Mouse (Mus musculus): Measurements from ENCODE around the gene Mrps7. TPM values are rescaled to one million over a fixed set of nuclear protein-coding genes. Genes with fewer than 3 reads are reported as not detected.

The Mrps7 gene
- polyA plus RNA-seq, 1 experiment from 2014 or later: 77.0 TPM

DNA sequence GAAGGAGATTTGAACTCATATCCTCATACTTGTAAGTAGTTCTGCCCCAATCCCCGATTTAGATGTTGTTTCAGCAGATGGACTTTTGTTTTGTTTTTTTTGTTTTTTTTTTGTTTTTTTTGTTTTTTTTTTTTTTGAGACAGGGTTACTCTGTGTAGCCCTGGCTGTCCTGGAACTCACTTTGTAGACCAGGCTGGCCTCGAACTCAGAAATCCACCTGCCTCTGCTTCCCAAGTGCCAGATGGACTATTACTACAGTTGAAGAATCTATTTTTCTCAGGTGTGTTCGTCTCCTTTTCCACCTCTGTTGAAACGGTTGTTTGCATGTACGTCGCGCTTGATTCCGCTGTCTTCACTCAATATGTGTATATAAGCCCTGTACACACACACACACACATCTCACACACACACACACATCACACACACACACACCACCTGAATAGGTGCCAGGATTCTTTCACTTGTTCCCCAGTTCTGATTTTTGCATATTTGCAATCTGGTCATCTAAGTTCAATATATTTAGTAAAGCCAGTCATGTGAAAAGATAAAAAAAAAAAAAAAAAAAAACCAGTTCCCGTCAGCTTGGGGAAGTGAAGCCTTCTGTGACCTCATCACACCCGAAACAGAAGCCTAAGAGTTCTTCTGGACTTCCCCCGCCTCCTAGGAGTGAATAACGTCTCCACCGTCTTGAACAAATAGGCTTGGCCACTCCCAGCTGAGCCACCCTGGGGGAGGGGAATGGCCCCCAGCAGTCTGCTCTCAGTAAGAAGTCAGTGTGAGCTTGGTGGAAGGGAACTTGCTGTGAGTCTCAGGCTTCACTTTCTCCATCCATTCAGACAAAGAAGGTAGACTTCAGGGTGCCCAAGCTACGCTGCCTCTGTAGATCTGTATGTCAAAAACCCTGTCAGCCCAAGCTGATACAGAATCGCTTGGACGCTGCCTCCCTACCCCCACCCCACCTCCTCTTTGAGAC, 27.1 kb downstream of the Mrps7 start:
- no peak overlapping the region for H3K27ac ChIP-seq (ENCODE audit: low read length)
- no peak overlapping the region for H3K4me3 ChIP-seq (ENCODE audit: low read depth, low read length)
- H3K9me3 ChIP-seq (replicated peaks; ENCODE audit: control insufficient read depth, low read length, poor library complexity, severe bottlenecking): no peaks in the 10 kb centered on the region
- 51% methylated on average over 16 of the region's 16 CpGs for WGBS
- no peak for ATAC-seq
- no peaks in the 10 kb centered on the region for H3K27me3 ChIP-seq (ENCODE audit: control insufficient read depth, insufficient read depth, low read depth, low read length)
- H3K9ac ChIP-seq (ENCODE audit: low read depth, low read length): no peak overlapping the region
- no peaks in the 10 kb centered on the region for H3K36me3 ChIP-seq (ENCODE audit: control insufficient read depth, insufficient read depth, low read length)
- H3K4me1 ChIP-seq (ENCODE audit: control insufficient read depth, insufficient read depth, low read length): peaks cover 7% of the 10 kb centered on the region
- no peak overlapping the region for H3K4me2 ChIP-seq (ENCODE audit: low read length)

DNA sequence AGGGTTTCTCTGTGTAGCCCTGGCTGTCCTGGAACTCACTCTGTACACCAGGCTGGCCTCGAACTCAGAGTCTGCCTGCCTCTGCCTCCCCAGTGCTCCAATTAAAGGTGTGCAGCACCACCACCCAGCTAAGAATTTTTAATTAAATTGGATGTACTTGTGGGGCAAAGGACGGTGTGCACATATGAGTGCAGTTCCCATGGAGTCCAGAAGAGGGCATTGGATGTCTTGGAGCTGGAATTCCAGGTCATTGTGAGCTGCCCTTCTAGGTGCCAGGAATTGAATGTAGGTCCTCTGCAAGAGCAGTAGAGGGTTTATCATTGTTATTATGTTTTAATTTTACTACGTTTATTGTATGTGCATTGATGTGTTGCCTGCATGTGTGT, 27.8 kb downstream of the Mrps7 start:
- H3K9me3 ChIP-seq (replicated peaks; ENCODE audit: control insufficient read depth, low read length, poor library complexity, severe bottlenecking): no peaks in the 10 kb centered on the region
- H3K27me3 ChIP-seq (ENCODE audit: control insufficient read depth, insufficient read depth, low read depth, low read length): no peaks in the 10 kb centered on the region
- no peak for ATAC-seq
- no peak overlapping the region for H3K4me2 ChIP-seq (ENCODE audit: low read length)
- H3K4me1 ChIP-seq (ENCODE audit: control insufficient read depth, insufficient read depth, low read length): peaks cover 7% of the 10 kb centered on the region
- no peak overlapping the region for H3K27ac ChIP-seq (ENCODE audit: low read length)
- 22% methylated on average over 3 of the region's 3 CpGs for WGBS
- no peaks in the 10 kb centered on the region for H3K36me3 ChIP-seq (ENCODE audit: control insufficient read depth, insufficient read depth, low read length)
- H3K9ac ChIP-seq (ENCODE audit: low read depth, low read length): no peak overlapping the region
- H3K4me3 ChIP-seq (ENCODE audit: low read depth, low read length): no peak overlapping the region

DNA sequence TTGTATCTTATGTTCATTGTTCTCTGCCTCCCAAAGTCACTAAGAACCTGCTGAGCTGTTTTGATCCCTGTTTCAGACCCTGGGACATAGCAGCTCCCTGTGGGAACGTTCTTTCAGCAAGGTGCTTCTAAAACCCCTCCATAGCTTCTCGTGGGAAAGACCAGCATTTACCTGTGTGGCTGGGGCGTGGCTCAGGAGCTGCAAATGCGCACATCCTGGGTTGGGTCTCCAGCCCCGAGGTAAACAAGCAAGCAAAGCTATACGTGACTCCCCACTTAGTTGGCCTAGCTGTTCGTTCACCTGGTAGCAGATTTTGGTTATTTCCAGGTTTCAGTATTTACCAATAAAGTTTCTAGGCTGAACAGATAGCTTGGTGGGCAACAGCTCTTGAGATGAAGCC, 28.5 kb downstream of the Mrps7 start:
- Histone ChIP-seq H3K9ac (ENCODE audit: low read depth, low read length) (no peak overlapping the region), H3K4me1 (ENCODE audit: control insufficient read depth, insufficient read depth, low read length) (peaks cover under 1% of the 10 kb centered on the region), H3K4me3 (ENCODE audit: low read depth, low read length) (no peak overlapping the region), H3K4me2 (ENCODE audit: low read length) (no peak overlapping the region), H3K27ac (ENCODE audit: low read length) (no peak overlapping the region), H3K36me3 (ENCODE audit: control insufficient read depth, insufficient read depth, low read length) (no peaks in the 10 kb centered on the region), H3K27me3 (ENCODE audit: control insufficient read depth, insufficient read depth, low read depth, low read length) (no peaks in the 10 kb centered on the region), H3K9me3 (replicated peaks; ENCODE audit: control insufficient read depth, low read length, poor library complexity, severe bottlenecking) (no peaks in the 10 kb centered on the region)
- WGBS: 86% methylated on average over 7 of the region's 7 CpGs
- ATAC-seq: no peak

DNA sequence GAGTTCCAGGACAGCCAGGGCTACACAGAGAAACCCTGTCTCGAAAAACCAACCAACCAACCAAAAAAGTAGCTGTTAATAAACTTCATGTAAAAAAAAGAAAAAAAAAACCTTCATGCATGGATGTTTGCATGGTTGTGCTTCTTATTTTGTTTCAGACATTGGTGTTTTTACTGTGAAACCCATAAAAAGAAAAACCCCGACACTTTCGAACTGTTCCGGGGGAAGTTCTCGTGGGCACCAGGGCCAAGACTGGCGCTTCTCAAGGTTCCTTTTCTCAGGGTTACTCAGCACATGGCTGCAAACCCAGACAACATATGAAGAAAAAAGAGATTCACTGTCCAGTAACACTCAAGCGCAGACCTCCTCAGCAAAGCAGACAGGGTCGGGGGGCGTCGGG, 29.1 kb downstream of the Mrps7 start:
- Histone ChIP-seq H3K9ac (ENCODE audit: low read depth, low read length) (no peak overlapping the region), H3K4me3 (ENCODE audit: low read depth, low read length) (no peak overlapping the region), H3K27ac (ENCODE audit: low read length) (no peak overlapping the region), H3K36me3 (ENCODE audit: control insufficient read depth, insufficient read depth, low read length) (no peaks in the 10 kb centered on the region), H3K9me3 (replicated peaks; ENCODE audit: control insufficient read depth, low read length, poor library complexity, severe bottlenecking) (no peaks in the 10 kb centered on the region), H3K4me2 (ENCODE audit: low read length) (no peak overlapping the region), H3K27me3 (ENCODE audit: control insufficient read depth, insufficient read depth, low read depth, low read length) (no peaks in the 10 kb centered on the region), H3K4me1 (ENCODE audit: control insufficient read depth, insufficient read depth, low read length) (no peaks in the 10 kb centered on the region)
- 89% methylated on average over 10 of the region's 10 CpGs for WGBS
- no peak for ATAC-seq

DNA sequence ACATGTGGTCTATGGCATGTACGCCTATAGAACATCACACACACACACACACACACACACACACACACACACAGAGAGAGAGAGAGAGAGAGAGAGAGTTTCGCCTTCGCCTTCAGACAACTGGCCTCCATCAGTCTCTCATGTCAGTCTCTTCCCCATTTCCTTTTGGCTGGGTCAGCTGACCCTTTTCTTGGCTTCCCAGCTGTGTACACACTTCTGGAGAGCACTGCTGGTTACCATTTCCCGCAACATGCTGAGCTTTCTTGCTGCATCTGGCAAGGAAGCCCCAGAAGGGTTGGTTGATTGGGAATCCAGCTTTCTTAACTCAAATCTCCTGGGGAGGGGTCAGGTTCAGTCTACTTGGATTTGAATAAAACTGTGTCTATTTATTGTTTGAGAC, 30.4 kb downstream of the Mrps7 start:
- Histone ChIP-seq H3K27me3 (ENCODE audit: control insufficient read depth, insufficient read depth, low read depth, low read length) (no peaks in the 10 kb centered on the region), H3K9ac (ENCODE audit: low read depth, low read length) (no peak overlapping the region), H3K36me3 (ENCODE audit: control insufficient read depth, insufficient read depth, low read length) (no peaks in the 10 kb centered on the region), H3K27ac (ENCODE audit: low read length) (no peak overlapping the region), H3K4me3 (ENCODE audit: low read depth, low read length) (no peak overlapping the region), H3K9me3 (replicated peaks; ENCODE audit: control insufficient read depth, low read length, poor library complexity, severe bottlenecking) (no peaks in the 10 kb centered on the region), H3K4me1 (ENCODE audit: control insufficient read depth, insufficient read depth, low read length) (no peaks in the 10 kb centered on the region), H3K4me2 (ENCODE audit: low read length) (no peak overlapping the region)
- ATAC-seq: no peak
- WGBS: 72% methylated on average over 4 of the region's 4 CpGs

DNA sequence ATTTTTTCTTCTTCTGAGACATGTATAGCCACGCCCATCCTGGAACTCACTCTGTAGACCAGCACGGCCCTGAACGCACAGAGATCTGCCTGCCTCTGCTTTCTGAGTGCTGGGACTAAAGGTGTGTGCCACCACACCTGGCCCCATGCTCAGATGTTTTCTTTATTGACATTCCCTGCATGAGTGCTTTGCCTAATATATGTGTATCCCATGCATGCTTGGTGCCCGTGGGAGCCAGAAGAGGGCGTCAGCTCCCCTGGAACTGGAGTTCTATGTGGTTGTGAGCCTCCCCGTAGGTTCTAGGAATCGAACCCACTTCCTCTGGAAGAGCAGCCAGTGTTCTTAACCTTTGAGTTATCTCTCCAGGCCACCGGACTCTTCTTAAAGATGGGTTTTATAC, 31.3 kb downstream of the Mrps7 start:
- Histone ChIP-seq H3K27ac (ENCODE audit: low read length) (no peak overlapping the region), H3K36me3 (ENCODE audit: control insufficient read depth, insufficient read depth, low read length) (no peaks in the 10 kb centered on the region), H3K4me1 (ENCODE audit: control insufficient read depth, insufficient read depth, low read length) (no peaks in the 10 kb centered on the region), H3K4me3 (ENCODE audit: low read depth, low read length) (no peak overlapping the region), H3K9me3 (replicated peaks; ENCODE audit: control insufficient read depth, low read length, poor library complexity, severe bottlenecking) (no peaks in the 10 kb centered on the region), H3K27me3 (ENCODE audit: control insufficient read depth, insufficient read depth, low read depth, low read length) (no peaks in the 10 kb centered on the region), H3K4me2 (ENCODE audit: low read length) (no peak overlapping the region), H3K9ac (ENCODE audit: low read depth, low read length) (no peak overlapping the region)
- WGBS: 90% methylated on average over 8 of the region's 8 CpGs
- no peak for ATAC-seq

DNA sequence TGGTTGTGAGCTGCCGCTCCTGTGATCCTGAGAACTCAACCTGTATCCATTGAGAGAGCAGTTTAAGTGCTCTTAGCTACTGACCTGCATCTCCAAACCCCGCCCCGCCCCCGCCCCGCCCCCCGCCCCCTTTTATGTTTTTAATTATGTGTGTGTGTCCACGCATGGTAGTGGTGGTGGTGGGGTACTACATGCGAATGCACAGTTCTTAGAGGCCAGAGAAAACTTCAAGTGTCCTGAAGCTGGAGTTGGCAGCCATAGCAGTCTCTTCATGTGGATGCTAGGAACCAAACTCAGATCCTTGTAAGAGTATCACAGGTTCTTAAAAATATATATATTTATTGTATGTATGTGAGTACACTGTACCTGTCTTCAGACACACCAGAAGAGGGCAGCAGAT, 31.8 kb downstream of the Mrps7 start:
- no peak for ATAC-seq
- 79% methylated on average over 8 of the region's 8 CpGs for WGBS

DNA sequence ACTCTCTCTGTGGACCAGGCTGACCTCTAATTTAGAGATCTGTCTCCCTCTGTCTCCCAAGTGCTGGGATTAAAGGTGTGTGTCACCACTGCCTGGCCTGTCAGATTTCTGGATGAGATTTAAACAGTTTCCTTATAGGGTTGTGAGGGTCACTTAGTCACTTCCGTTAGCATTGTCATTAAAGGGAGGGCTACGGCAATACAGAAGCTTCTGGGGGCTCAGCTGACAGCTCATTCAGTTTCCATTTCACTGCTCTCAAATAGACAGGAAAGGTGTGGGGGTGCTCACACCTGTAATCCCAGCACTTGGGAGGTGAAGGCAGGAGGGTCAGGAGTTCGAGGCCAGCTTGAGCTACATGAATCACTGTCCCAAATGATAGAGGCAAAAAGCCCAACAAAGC, 33.2 kb downstream of the Mrps7 start:
- H3K27me3 ChIP-seq (ENCODE audit: control insufficient read depth, insufficient read depth, low read depth, low read length): no peaks in the 10 kb centered on the region
- no peak overlapping the region for H3K27ac ChIP-seq (ENCODE audit: low read length)
- no peak overlapping the region for H3K4me3 ChIP-seq (ENCODE audit: low read depth, low read length)
- H3K9me3 ChIP-seq (replicated peaks; ENCODE audit: control insufficient read depth, low read length, poor library complexity, severe bottlenecking): no peaks in the 10 kb centered on the region
- H3K4me2 ChIP-seq (ENCODE audit: low read length): no peak overlapping the region
- no peaks in the 10 kb centered on the region for H3K4me1 ChIP-seq (ENCODE audit: control insufficient read depth, insufficient read depth, low read length)
- no peak overlapping the region for H3K9ac ChIP-seq (ENCODE audit: low read depth, low read length)
- ATAC-seq: no peak
- 82% methylated on average over 3 of the region's 3 CpGs for WGBS
- no peaks in the 10 kb centered on the region for H3K36me3 ChIP-seq (ENCODE audit: control insufficient read depth, insufficient read depth, low read length)

More for the DNA sequence above, 31.8 kb downstream of the Mrps7 start:
- Histone ChIP-seq H3K9me3 (replicated peaks; ENCODE audit: control insufficient read depth, low read length, poor library complexity, severe bottlenecking) (no peaks in the 10 kb centered on the region), H3K4me1 (ENCODE audit: control insufficient read depth, insufficient read depth, low read length) (no peaks in the 10 kb centered on the region), H3K4me2 (ENCODE audit: low read length) (no peak overlapping the region), H3K9ac (ENCODE audit: low read depth, low read length) (no peak overlapping the region), H3K27me3 (ENCODE audit: control insufficient read depth, insufficient read depth, low read depth, low read length) (no peaks in the 10 kb centered on the region), H3K4me3 (ENCODE audit: low read depth, low read length) (no peak overlapping the region), H3K27ac (ENCODE audit: low read length) (no peak overlapping the region), H3K36me3 (ENCODE audit: control insufficient read depth, insufficient read depth, low read length) (no peaks in the 10 kb centered on the region)

DNA sequence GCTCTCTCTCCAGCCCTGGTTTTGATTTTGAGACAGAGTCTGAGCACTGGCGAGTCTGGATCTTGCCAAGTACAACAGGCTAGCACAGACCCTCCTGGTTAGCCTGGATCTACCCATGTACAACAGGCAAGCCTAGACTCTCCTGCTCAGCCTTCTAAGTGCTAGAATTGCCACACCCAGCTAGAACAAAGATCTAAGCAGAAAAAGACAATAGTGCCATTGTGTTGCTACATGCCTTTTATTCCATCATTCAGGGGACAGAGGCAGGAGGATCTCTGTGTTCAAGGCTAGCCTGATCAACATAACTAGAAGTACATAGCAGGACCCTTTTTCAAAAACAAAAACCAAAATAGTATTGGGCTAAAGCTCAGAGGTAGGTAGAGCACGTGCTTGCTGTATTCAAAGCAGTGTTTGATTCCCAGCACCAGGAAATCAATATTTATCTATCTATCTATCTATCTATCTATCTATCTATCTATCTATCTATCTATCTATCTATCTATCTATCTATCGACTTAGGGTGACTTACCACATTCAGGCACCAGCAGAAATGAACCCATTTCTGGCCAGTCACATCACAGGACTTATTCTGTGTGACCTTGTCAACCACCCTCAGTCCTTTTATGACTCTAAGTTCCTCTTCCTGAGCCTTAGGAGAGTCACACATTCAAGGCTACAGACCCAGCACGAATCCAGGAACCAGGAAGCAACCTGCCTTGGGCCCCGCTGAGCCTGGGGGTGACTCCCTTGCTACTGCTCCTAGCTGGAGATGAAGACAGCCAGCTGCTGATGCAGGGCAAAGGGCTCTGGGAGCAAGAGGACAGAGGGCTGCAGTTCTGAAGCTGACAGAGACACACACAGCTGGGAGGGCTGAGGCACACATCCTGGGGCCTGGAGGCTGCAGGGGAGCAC, 35.0 kb downstream of the Mrps7 start:
- H3K27ac ChIP-seq (ENCODE audit: low read length): no peak overlapping the region
- H3K36me3 ChIP-seq (ENCODE audit: control insufficient read depth, insufficient read depth, low read length): no peaks in the 10 kb centered on the region
- ATAC-seq: no peak
- 83% methylated on average over 5 of the region's 5 CpGs for WGBS
- H3K4me2 ChIP-seq (ENCODE audit: low read length): no peak overlapping the region
- H3K27me3 ChIP-seq (ENCODE audit: control insufficient read depth, insufficient read depth, low read depth, low read length): no peaks in the 10 kb centered on the region
- H3K4me1 ChIP-seq (ENCODE audit: control insufficient read depth, insufficient read depth, low read length): no peaks in the 10 kb centered on the region
- H3K4me3 ChIP-seq (ENCODE audit: low read depth, low read length): no peak overlapping the region
- H3K9ac ChIP-seq (ENCODE audit: low read depth, low read length): 0 out of 2 replicates have a peak overlapping the region, but pooled peaks have one; percentile 25
- no peaks in the 10 kb centered on the region for H3K9me3 ChIP-seq (replicated peaks; ENCODE audit: control insufficient read depth, low read length, poor library complexity, severe bottlenecking)
